Mouse (Mus musculus): Measurements from ENCODE around the gene Carmil2. TPM values are rescaled to one million over a fixed set of nuclear protein-coding genes. Genes with fewer than 3 reads are reported as not detected.

Gene Carmil2
- total and polyA plus RNA-seq, 2 experiments from 2014 or later: 5.6 to 28.0 TPM

GRCm38 (mm10) chr8:105648929-105649328 lies 37.1 kb upstream of the Carmil2 start:
- 100% methylated on average over 1 of the region's 1 CpGs for WGBS
- no peaks in the 10 kb centered on the region for H3K4me1 ChIP-seq (ENCODE audit: insufficient read depth)
- ATAC-seq: no peak
- H3K27me3 ChIP-seq (ENCODE audit: insufficient read depth, low read length): no peaks in the 10 kb centered on the region
- no peak overlapping the region for H3K27ac ChIP-seq (ENCODE audit: low read depth, low read length)
- no peak overlapping the region for H3K9ac ChIP-seq
- no peaks in the 10 kb centered on the region for H3K9me3 ChIP-seq (ENCODE audit: low read length)
- no peak overlapping the region for H3K4me3 ChIP-seq (ENCODE audit: low read depth, low read length)
- TF ChIP-seq CTCF (IDR thresholded peaks at IDR 0.05; ENCODE audit: low read depth): no peak
- H3K4me2 ChIP-seq (ENCODE audit: low read depth): no peak overlapping the region
- H3K36me3 ChIP-seq (ENCODE audit: insufficient read depth): peaks cover 16% of the 10 kb centered on the region
- no peak for DNase-seq

- Histone ChIP-seq H3K4me3 (ENCODE audit: low read depth, low read length) (no peak overlapping the region), H3K36me3 (ENCODE audit: insufficient read depth) (peaks cover 4% of the 10 kb centered on the region; the same call in 1 of the 2 replicates), H3K9ac (no peak overlapping the region), H3K4me1 (ENCODE audit: insufficient read depth) (no peaks in the 10 kb centered on the region), H3K4me2 (ENCODE audit: low read depth) (no peak overlapping the region), H3K27me3 (ENCODE audit: insufficient read depth, low read length) (no peaks in the 10 kb centered on the region), H3K27ac (ENCODE audit: low read depth, low read length) (no peak overlapping the region), H3K9me3 (ENCODE audit: low read length) (no peaks in the 10 kb centered on the region)
- TF ChIP-seq CTCF (IDR thresholded peaks at IDR 0.05; ENCODE audit: low read depth): no peak
- no peak for DNase-seq
- no peak for ATAC-seq
Measured at GRCm38 (mm10) chr8:105657641-105658040, 28.4 kb upstream of the Carmil2 start.

GRCm38 (mm10) chr8:105661167-105661566 lies 24.9 kb upstream of the Carmil2 start:
- peak; percentile 66 for TF ChIP-seq CTCF (IDR thresholded peaks at IDR 0.05; ENCODE audit: low read depth)
- Histone ChIP-seq H3K27me3 (ENCODE audit: insufficient read depth, low read length) (no peaks in the 10 kb centered on the region), H3K4me3 (ENCODE audit: low read depth, low read length) (no peak overlapping the region), H3K27ac (ENCODE audit: low read depth, low read length) (no peak overlapping the region), H3K4me2 (ENCODE audit: low read depth) (no peak overlapping the region), H3K36me3 (ENCODE audit: insufficient read depth) (peaks cover 24% of the 10 kb centered on the region; the same call in 1 of the 2 replicates), H3K9me3 (ENCODE audit: low read length) (no peaks in the 10 kb centered on the region), H3K4me1 (ENCODE audit: insufficient read depth) (no peaks in the 10 kb centered on the region), H3K9ac (no peak overlapping the region)
- whole genome bisulfite sequencing: 69% methylated on average over 3 of the region's 3 CpGs
- DNase-seq (peak; percentile 50), ATAC-seq (peak; percentile 58)

GRCm38 (mm10) chr8:105677891-105678290 lies 8.2 kb upstream of the Carmil2 start:
- Histone ChIP-seq H3K27me3 (ENCODE audit: insufficient read depth, low read length) (no peaks in the 10 kb centered on the region), H3K36me3 (ENCODE audit: insufficient read depth) (peaks cover 84% of the 10 kb centered on the region)
- peak; percentile 48 for TF ChIP-seq CTCF (IDR thresholded peaks at IDR 0.05; ENCODE audit: low read depth)

GRCm38 (mm10) chr8:105685325-105685724 lies 749 bp upstream of the Carmil2 start:
- Histone ChIP-seq H3K4me3 (ENCODE audit: low read depth, low read length) (no peak overlapping the region), H3K9me3 (ENCODE audit: low read length) (no peaks in the 10 kb centered on the region), H3K36me3 (ENCODE audit: insufficient read depth) (peaks cover 38% of the 10 kb centered on the region), H3K27ac (ENCODE audit: low read depth, low read length) (no peak overlapping the region), H3K4me1 (ENCODE audit: insufficient read depth) (no peaks in the 10 kb centered on the region), H3K9ac (no peak overlapping the region), H3K27me3 (ENCODE audit: insufficient read depth, low read length) (no peaks in the 10 kb centered on the region), H3K4me2 (ENCODE audit: low read depth) (no peak overlapping the region)
- no peak for TF ChIP-seq CTCF (IDR thresholded peaks at IDR 0.05; ENCODE audit: low read depth)
- no peak for DNase-seq
- no peak for ATAC-seq
- 84% methylated on average over 7 of the region's 7 CpGs for WGBS

More at GRCm38 (mm10) chr8:105677891-105678290, 8.2 kb upstream of the Carmil2 start:
- 88% methylated on average over 1 of the region's 1 CpGs for WGBS
- H3K4me1 ChIP-seq (ENCODE audit: insufficient read depth): no peaks in the 10 kb centered on the region
- H3K4me3 ChIP-seq (ENCODE audit: low read depth, low read length): no peak overlapping the region
- no peak overlapping the region for H3K27ac ChIP-seq (ENCODE audit: low read depth, low read length)
- ATAC-seq (no peak), DNase-seq (no peak)
- H3K9me3 ChIP-seq (ENCODE audit: low read length): no peaks in the 10 kb centered on the region
- no peak overlapping the region for H3K4me2 ChIP-seq (ENCODE audit: low read depth)
- H3K9ac ChIP-seq: no peak overlapping the region

GRCm38 (mm10) chr8:105686551-105686950 lies 477 bp downstream of the Carmil2 start:
- Histone ChIP-seq H3K9ac (no peak overlapping the region), H3K36me3 (ENCODE audit: insufficient read depth) (peaks cover 25% of the 10 kb centered on the region), H3K27ac (ENCODE audit: low read depth, low read length) (no peak overlapping the region), H3K4me3 (ENCODE audit: low read depth, low read length) (no peak overlapping the region), H3K4me2 (ENCODE audit: low read depth) (no peak overlapping the region), H3K27me3 (ENCODE audit: insufficient read depth, low read length) (no peaks in the 10 kb centered on the region), H3K9me3 (ENCODE audit: low read length) (no peaks in the 10 kb centered on the region), H3K4me1 (ENCODE audit: insufficient read depth) (no peaks in the 10 kb centered on the region)
- TF ChIP-seq CTCF (IDR thresholded peaks at IDR 0.05; ENCODE audit: low read depth): no peak
- DNase-seq: no peak
- no peak for ATAC-seq
- 68% methylated on average over 6 of the region's 6 CpGs for WGBS

GRCm38 (mm10) chr8:105687512-105687911 lies 1.4 kb downstream of the Carmil2 start:
- ATAC-seq (no peak), DNase-seq (no peak)
- H3K9ac ChIP-seq: no peak overlapping the region
- H3K9me3 ChIP-seq (ENCODE audit: low read length): no peaks in the 10 kb centered on the region
- H3K4me3 ChIP-seq (ENCODE audit: low read depth, low read length): no peak overlapping the region
- WGBS: 59% methylated on average over 8 of the region's 8 CpGs
- H3K27ac ChIP-seq (ENCODE audit: low read depth, low read length): no peak overlapping the region
- TF ChIP-seq CTCF (IDR thresholded peaks at IDR 0.05; ENCODE audit: low read depth): no peak
- H3K4me2 ChIP-seq (ENCODE audit: low read depth): no peak overlapping the region
- H3K4me1 ChIP-seq (ENCODE audit: insufficient read depth): no peaks in the 10 kb centered on the region
- H3K27me3 ChIP-seq (ENCODE audit: insufficient read depth, low read length): no peaks in the 10 kb centered on the region
- peaks cover 17% of the 10 kb centered on the region for H3K36me3 ChIP-seq (ENCODE audit: insufficient read depth)

Measured in forebrain, postnatal 0 days (tissue).